Mouse (Mus musculus): ENCODE measurements around the gene Pum1. TPM values are rescaled to one million over a fixed set of nuclear protein-coding genes. Genes with fewer than 3 reads are reported as not detected.

The Pum1 gene
- total and polyA plus RNA-seq, 3 experiments = 42.7 to 122 (median 43.5) TPM

GRCm38 (mm10) chr4:130726118-130726517 lies 63.0 kb downstream of the Pum1 start:
- Histone ChIP-seq H3K36me3 (replicated peaks) (peaks cover 90% of the 10 kb centered on the region), H3K9me3 (replicated peaks) (no peaks in the 10 kb centered on the region), H3K4me3 (ENCODE audit: low read depth, low read length) (no peak overlapping the region), H3K27me3 (ENCODE audit: insufficient read depth, low read length) (no peaks in the 10 kb centered on the region), H3K4me1 (ENCODE audit: insufficient read depth, low read depth, low read length) (peaks cover 23% of the 10 kb centered on the region)
- DNase-seq (ENCODE audit: low spot score) (no peak), ATAC-seq (ENCODE audit: extremely low read depth, insufficient number of reproducible peaks, low FRiP score, poor library complexity, severe bottlenecking) (no peak)
- TF ChIP-seq GATA2 (IDR thresholded peaks at IDR 0.05; ENCODE audit: borderline replicate concordance, low read depth, low read length) (no peak), POLR2AphosphoS5 (IDR thresholded peaks at IDR 0.05; ENCODE audit: insufficient replicate concordance, low read depth, low read length) (no peak), GATA1 (IDR thresholded peaks at IDR 0.05; ENCODE audit: borderline replicate concordance, low read length) (no peak)

DNA sequence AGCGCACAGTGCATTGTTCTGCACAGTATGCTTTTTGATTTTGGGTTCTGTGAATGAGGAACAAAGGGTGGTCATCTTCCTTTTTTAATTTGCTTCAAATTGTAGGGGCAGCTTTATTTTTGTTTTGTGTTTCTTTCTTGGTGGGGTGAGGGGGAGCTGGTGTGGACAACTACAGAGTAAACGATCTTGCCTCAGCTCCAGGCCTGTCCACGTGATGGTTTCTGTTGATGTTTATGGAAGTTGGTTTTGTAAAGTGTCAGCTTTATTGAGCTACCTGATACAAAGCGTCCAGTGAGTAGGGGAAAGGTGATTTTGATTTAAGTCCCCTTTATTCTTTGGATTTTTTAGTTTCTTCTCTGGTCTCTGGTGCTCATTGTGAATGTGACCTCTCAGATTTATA lies 72.8 kb downstream of the Pum1 start:
- ATAC-seq (ENCODE audit: extremely low read depth, insufficient number of reproducible peaks, low FRiP score, poor library complexity, severe bottlenecking) (no peak), DNase-seq (ENCODE audit: low spot score) (no peak)
- Histone ChIP-seq H3K27me3 (ENCODE audit: insufficient read depth, low read length) (no peaks in the 10 kb centered on the region), H3K4me1 (ENCODE audit: insufficient read depth, low read depth, low read length) (peaks cover 25% of the 10 kb centered on the region), H3K36me3 (replicated peaks) (peaks cover 79% of the 10 kb centered on the region), H3K9me3 (replicated peaks) (no peaks in the 10 kb centered on the region), H3K4me3 (ENCODE audit: low read depth, low read length) (no peak overlapping the region)
- TF ChIP-seq GATA2 (IDR thresholded peaks at IDR 0.05; ENCODE audit: borderline replicate concordance, low read depth, low read length) = no peak
- TF ChIP-seq TAL1 (conservative IDR thresholded peaks at IDR 0.05; ENCODE audit: low read depth, low read length) = no peak
- no peak for TF ChIP-seq CTCF (IDR thresholded peaks at IDR 0.05; ENCODE audit: low read depth, low read length)
- TF ChIP-seq GATA1 (IDR thresholded peaks at IDR 0.05; ENCODE audit: borderline replicate concordance, low read length) = no peak
- TF ChIP-seq POLR2AphosphoS5 (IDR thresholded peaks at IDR 0.05; ENCODE audit: insufficient replicate concordance, low read depth, low read length) = no peak

DNA sequence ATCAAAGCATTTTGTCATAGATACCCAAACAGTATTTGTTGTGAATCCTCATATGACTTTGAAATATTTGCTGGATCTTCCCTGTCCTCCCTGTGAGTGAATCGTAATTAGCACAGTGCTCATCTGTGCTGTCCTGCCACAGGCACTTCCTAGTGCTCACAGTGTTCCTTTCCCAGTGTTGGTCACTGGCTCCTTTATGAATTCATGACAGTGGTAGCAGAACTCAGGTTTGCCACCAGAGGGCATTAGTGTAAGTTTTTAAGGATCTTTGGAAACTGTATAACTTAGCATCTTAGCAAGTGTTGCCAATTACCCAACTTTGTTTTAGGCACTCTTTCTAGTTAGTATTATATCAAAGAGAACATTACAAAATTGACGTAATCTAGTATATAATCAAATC lies 75.4 kb downstream of the Pum1 start:
- ATAC-seq (ENCODE audit: extremely low read depth, insufficient number of reproducible peaks, low FRiP score, poor library complexity, severe bottlenecking) (no peak), DNase-seq (ENCODE audit: low spot score) (no peak)
- Histone ChIP-seq H3K4me3 (ENCODE audit: low read depth, low read length) (no peak overlapping the region), H3K27me3 (ENCODE audit: insufficient read depth, low read length) (no peaks in the 10 kb centered on the region), H3K36me3 (replicated peaks) (peaks cover 81% of the 10 kb centered on the region), H3K4me1 (ENCODE audit: insufficient read depth, low read depth, low read length) (peaks cover 23% of the 10 kb centered on the region), H3K9me3 (replicated peaks) (no peaks in the 10 kb centered on the region)
- TF ChIP-seq GATA2 (IDR thresholded peaks at IDR 0.05; ENCODE audit: borderline replicate concordance, low read depth, low read length) = no peak
- 0 out of 2 replicates have a peak, but pooled peaks have one; percentile 23 for TF ChIP-seq CTCF (IDR thresholded peaks at IDR 0.05; ENCODE audit: low read depth, low read length)
- TF ChIP-seq TAL1 (conservative IDR thresholded peaks at IDR 0.05; ENCODE audit: low read depth, low read length) = no peak

- H3K4me1 ChIP-seq (ENCODE audit: insufficient read depth, low read depth, low read length) = peaks cover 1% of the 10 kb centered on the region; the same call in 1 of the 2 replicates
- DNase-seq (ENCODE audit: low spot score) (no peak), ATAC-seq (ENCODE audit: extremely low read depth, insufficient number of reproducible peaks, low FRiP score, poor library complexity, severe bottlenecking) (no peak)
- H3K36me3 ChIP-seq (replicated peaks) = peaks cover 97% of the 10 kb centered on the region
- no peaks in the 10 kb centered on the region for H3K9me3 ChIP-seq (replicated peaks)
- TF ChIP-seq POLR2AphosphoS5 (IDR thresholded peaks at IDR 0.05; ENCODE audit: insufficient replicate concordance, low read depth, low read length) = no peak
- no peak for TF ChIP-seq TAL1 (conservative IDR thresholded peaks at IDR 0.05; ENCODE audit: low read depth, low read length)
- no peak for TF ChIP-seq GATA2 (IDR thresholded peaks at IDR 0.05; ENCODE audit: borderline replicate concordance, low read depth, low read length)
- no peak for TF ChIP-seq CTCF (IDR thresholded peaks at IDR 0.05; ENCODE audit: low read depth, low read length)
- no peak for TF ChIP-seq GATA1 (IDR thresholded peaks at IDR 0.05; ENCODE audit: borderline replicate concordance, low read length)
- H3K4me3 ChIP-seq (ENCODE audit: low read depth, low read length) = no peak overlapping the region
- no peaks in the 10 kb centered on the region; the same call in 1 of the 2 replicates for H3K27me3 ChIP-seq (ENCODE audit: insufficient read depth, low read length)
Measured at GRCm38 (mm10) chr4:130744058-130744457, 80.9 kb downstream of the Pum1 start.

DNA sequence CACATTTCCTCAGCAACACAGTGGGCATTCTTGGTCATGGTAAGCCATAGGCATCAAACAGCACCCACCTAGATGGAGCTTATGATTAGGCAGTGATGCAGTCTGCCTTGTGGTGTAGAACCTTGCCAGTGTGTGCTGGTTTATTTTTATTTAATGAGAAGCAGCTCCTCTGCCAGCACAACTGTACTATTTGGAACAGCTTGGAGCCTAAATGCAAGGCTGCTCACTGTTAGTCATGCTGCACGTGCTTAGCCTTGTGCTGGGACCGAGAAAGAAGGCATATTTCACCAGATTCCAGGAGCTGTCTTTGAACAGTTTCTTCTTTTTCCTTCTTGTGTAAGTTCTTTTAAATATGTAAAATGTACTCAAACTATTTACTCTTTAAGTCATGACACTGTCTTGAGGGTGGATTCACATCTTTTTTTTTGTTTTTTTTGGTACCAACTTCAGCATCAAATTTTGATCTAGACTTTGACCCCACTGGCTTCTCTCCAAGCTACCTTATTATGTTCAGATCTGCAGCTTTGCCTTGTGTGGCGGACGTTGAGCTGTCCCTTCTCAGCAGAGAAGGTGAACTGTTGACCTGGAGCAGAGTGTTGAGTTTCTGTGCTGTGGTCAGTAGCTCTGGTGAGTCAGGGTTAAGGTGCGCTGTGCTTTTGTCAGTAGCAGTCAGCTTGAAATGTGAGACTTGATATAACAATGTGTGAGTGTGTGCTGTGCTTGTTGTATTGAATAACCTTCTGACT lies 82.6 kb downstream of the Pum1 start:
- DNase-seq (ENCODE audit: low spot score) = no peak
- no peak for TF ChIP-seq CTCF (IDR thresholded peaks at IDR 0.05; ENCODE audit: low read depth, low read length)
- TF ChIP-seq GATA2 (IDR thresholded peaks at IDR 0.05; ENCODE audit: borderline replicate concordance, low read depth, low read length) = no peak
- TF ChIP-seq TAL1 (conservative IDR thresholded peaks at IDR 0.05; ENCODE audit: low read depth, low read length) = no peak
- TF ChIP-seq POLR2AphosphoS5 (IDR thresholded peaks at IDR 0.05; ENCODE audit: insufficient replicate concordance, low read depth, low read length) = no peak
- no peak for TF ChIP-seq GATA1 (IDR thresholded peaks at IDR 0.05; ENCODE audit: borderline replicate concordance, low read length)
- Histone ChIP-seq H3K9me3 (replicated peaks) (no peaks in the 10 kb centered on the region), H3K36me3 (replicated peaks) (peaks cover 98% of the 10 kb centered on the region), H3K27me3 (ENCODE audit: insufficient read depth, low read length) (no peaks in the 10 kb centered on the region; the same call in 1 of the 2 replicates), H3K4me3 (ENCODE audit: low read depth, low read length) (no peak overlapping the region), H3K4me1 (ENCODE audit: insufficient read depth, low read depth, low read length) (no peaks in the 10 kb centered on the region; the same call in 1 of the 2 replicates)
- ATAC-seq (ENCODE audit: extremely low read depth, insufficient number of reproducible peaks, low FRiP score, poor library complexity, severe bottlenecking) = no peak

GRCm38 (mm10) chr4:130749566-130749965 lies 86.4 kb downstream of the Pum1 start:
- no peaks in the 10 kb centered on the region; the same call in 1 of the 2 replicates for H3K27me3 ChIP-seq (ENCODE audit: insufficient read depth, low read length)
- no peaks in the 10 kb centered on the region for H3K9me3 ChIP-seq (replicated peaks)
- TF ChIP-seq POLR2AphosphoS5 (IDR thresholded peaks at IDR 0.05; ENCODE audit: insufficient replicate concordance, low read depth, low read length) = no peak
- TF ChIP-seq TAL1 (conservative IDR thresholded peaks at IDR 0.05; ENCODE audit: low read depth, low read length) = no peak
- no peak for TF ChIP-seq GATA1 (IDR thresholded peaks at IDR 0.05; ENCODE audit: borderline replicate concordance, low read length)
- TF ChIP-seq CTCF (IDR thresholded peaks at IDR 0.05; ENCODE audit: low read depth, low read length) = no peak
- TF ChIP-seq GATA2 (IDR thresholded peaks at IDR 0.05; ENCODE audit: borderline replicate concordance, low read depth, low read length) = no peak
- no peaks in the 10 kb centered on the region; the same call in 1 of the 2 replicates for H3K4me1 ChIP-seq (ENCODE audit: insufficient read depth, low read depth, low read length)
- peaks cover 97% of the 10 kb centered on the region for H3K36me3 ChIP-seq (replicated peaks)
- ATAC-seq (ENCODE audit: extremely low read depth, insufficient number of reproducible peaks, low FRiP score, poor library complexity, severe bottlenecking) (no peak), DNase-seq (ENCODE audit: low spot score) (no peak)
- no peak overlapping the region for H3K4me3 ChIP-seq (ENCODE audit: low read depth, low read length)

Data from G1E (cell line).